ENCODE assay signal across 16 mouse cellular contexts in genomic region chr14:24875156-24875545, GRCm38 (mm10).
DNase-seq lines count a peak whose midpoint lies in the region; ATAC-seq lines count a peak whose summit lies in the region.
"Had no signal": no experiment of that assay in that cellular context is flagged by ENCODE, and none has a peak within 500 bp of the region (broad histone marks: within the 10 kb centered on the region; RNA-seq: fewer than 3 reads in every experiment).

No protein-coding gene starts in this region.

- no peak overlapping the region for H3K9ac ChIP-seq in hindbrain, embryonic 15.5 days
- H3K9ac ChIP-seq in neural tube, embryonic 14.5 days (replicated peaks; ENCODE audit: low read depth, low read length): no peak overlapping the region
- H3K9ac ChIP-seq: embryonic facial prominence, embryonic 13.5 days; heart, embryonic 15.5 days had no signal

- ATAC-seq in hindbrain, embryonic 15.5 days (ENCODE audit: low FRiP score, low read depth): no peak
- ATAC-seq in neural tube, embryonic 14.5 days (ENCODE audit: low read depth): no peak
- ATAC-seq: inflammation-experienced regulatory T-cells, adult 6 months had no signal

- H3K9me3 ChIP-seq in hindbrain, embryonic 15.5 days: no peaks in the 10 kb centered on the region
- no peaks in the 10 kb centered on the region for H3K9me3 ChIP-seq in neural tube, embryonic 14.5 days (ENCODE audit: control insufficient read depth, low read length)
- H3K9me3 ChIP-seq: embryonic facial prominence, embryonic 13.5 days; heart, embryonic 15.5 days had no signal

- H3K4me2 ChIP-seq in hindbrain, embryonic 15.5 days: no peak overlapping the region
- no peak overlapping the region for H3K4me2 ChIP-seq in neural tube, embryonic 14.5 days (ENCODE audit: low read depth, low read length)
- H3K4me2 ChIP-seq: embryonic facial prominence, embryonic 13.5 days; heart, embryonic 15.5 days had no signal

- H3K27me3 ChIP-seq in hindbrain, embryonic 15.5 days: no peaks in the 10 kb centered on the region
- no peaks in the 10 kb centered on the region for H3K27me3 ChIP-seq in neural tube, embryonic 14.5 days (ENCODE audit: control insufficient read depth, insufficient read depth, low read length)
- H3K27me3 ChIP-seq: embryonic facial prominence, embryonic 13.5 days; heart, embryonic 15.5 days had no signal

- H3K4me1 ChIP-seq in hindbrain, embryonic 15.5 days (replicated peaks): peaks cover 32% of the 10 kb centered on the region
- H3K4me1 ChIP-seq in neural tube, embryonic 14.5 days (ENCODE audit: control insufficient read depth, insufficient read depth, low read length): peaks cover 3% of the 10 kb centered on the region; the same call in 1 of the 2 replicates

- peak overlapping the region; percentile 29 for H3K27ac ChIP-seq in hindbrain, embryonic 15.5 days (replicated peaks)
- H3K27ac ChIP-seq in neural tube, embryonic 14.5 days (ENCODE audit: low read depth, low read length): peak overlapping the region; percentile 18; the same call in 1 of the 2 replicates
- H3K27ac ChIP-seq: embryonic facial prominence, embryonic 13.5 days; heart, embryonic 15.5 days had no signal

- no peak overlapping the region for H3K4me3 ChIP-seq in hindbrain, embryonic 15.5 days
- no peak overlapping the region for H3K4me3 ChIP-seq in neural tube, embryonic 14.5 days (ENCODE audit: low read depth, low read length)
- H3K4me3 ChIP-seq: embryonic facial prominence, embryonic 13.5 days; heart, embryonic 15.5 days; myocyte had no signal

- no peaks in the 10 kb centered on the region for H3K36me3 ChIP-seq in hindbrain, embryonic 15.5 days
- H3K36me3 ChIP-seq in neural tube, embryonic 14.5 days (ENCODE audit: control insufficient read depth, insufficient read depth, low read length): no peaks in the 10 kb centered on the region
- H3K36me3 ChIP-seq: embryonic facial prominence, embryonic 13.5 days; heart, embryonic 15.5 days had no signal

- 31% methylated on average over 8 of the region's 8 CpGs for WGBS in hindbrain, embryonic 15.5 days
- WGBS in neural tube, embryonic 14.5 days: 44% methylated on average over 8 of the region's 8 CpGs

- peak; percentile 85 for DNase-seq in heart, adult 11 months
- no peak for DNase-seq in heart, postnatal 4 days
- DNase-seq in retina, postnatal 1 day: peak; percentile 24
- DNase-seq in retina, embryonic 14.5 days (ENCODE audit: low spot score): no peak
- DNase-seq in frontal cortex, postnatal 10 days (ENCODE audit: low spot score in 2 of 2): no peak
- DNase-seq in embryo, embryonic 10 days (ENCODE audit: low spot score): no peak
- DNase-seq: adrenal gland, adult 8-10 months; cerebellum, postnatal 36 days; lung, adult 18-20 months; thymus, postnatal 36 days had no signal

Comparison
In these comparisons a context has a peak if more than half of its experiments do, and no peak if none do; other contexts are left out.
1. DNase-seq: peak in heart, adult 11 months (single experiment) and retina, postnatal 1 day (single experiment); none in heart, postnatal 4 days (single experiment), retina, embryonic 14.5 days (single experiment), frontal cortex, postnatal 10 days (0 of 2) and embryo, embryonic 10 days (single experiment).